Mouse (Mus musculus): Measurements from ENCODE around the gene Gm28053. TPM values are rescaled to one million over a fixed set of nuclear protein-coding genes. Genes with fewer than 3 reads are reported as not detected.

Gm28053 gene
- polyA plus RNA-seq, 1 experiment from 2014 or later = 1.00 TPM

DNA sequence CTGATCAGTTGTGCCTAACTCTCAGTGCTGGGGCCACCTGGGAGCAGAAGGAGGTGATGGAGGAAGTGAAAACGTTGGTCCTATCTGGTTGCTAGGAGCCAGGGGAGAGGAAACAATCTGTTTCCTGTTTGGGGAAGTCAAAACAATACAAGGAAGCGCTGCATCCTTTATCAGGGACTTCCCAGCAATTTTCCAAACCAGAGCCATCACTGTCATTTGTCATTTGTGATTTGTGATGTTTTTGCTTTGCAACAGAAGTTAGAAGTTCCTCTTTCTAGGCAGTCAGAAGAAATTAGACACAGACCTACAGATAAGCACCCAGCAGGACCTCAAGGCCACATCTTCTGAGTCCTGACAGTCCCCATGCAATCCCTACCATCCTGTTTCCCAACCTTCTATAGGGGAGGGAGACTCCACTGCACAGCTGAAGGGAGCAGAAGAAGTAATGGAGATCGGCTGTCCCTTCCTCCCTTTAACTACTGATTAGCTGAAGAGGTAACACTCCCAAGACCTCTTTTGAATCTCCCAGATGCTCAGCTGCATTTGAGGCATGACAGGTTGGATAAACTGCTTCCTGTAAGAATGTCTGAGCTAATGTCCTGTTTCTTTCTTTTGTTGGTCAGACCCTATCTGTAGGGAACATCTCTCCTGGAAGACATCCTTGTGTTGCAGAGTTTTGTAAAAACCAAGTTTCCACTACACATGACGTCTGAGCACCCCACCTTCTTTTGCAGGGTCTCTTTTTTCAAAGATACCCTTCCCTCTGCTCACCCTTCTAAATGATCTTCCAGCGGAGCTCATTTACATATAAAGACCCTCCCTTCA, 17.9 kb upstream of the Gm28053 start:
- DNase-seq (no peak), ATAC-seq (ENCODE audit: low FRiP score, low TSS enrichment) (no peak)
- no peak overlapping the region for H3K4me2 ChIP-seq (ENCODE audit: low read length)
- no peaks in the 10 kb centered on the region for H3K4me1 ChIP-seq (ENCODE audit: control insufficient read depth, insufficient read depth, low read length)
- no peak overlapping the region for H3K4me3 ChIP-seq (replicated peaks; ENCODE audit: low read depth, low read length)
- no peak overlapping the region for H3K27ac ChIP-seq (replicated peaks; ENCODE audit: low read depth, low read length)
- 64% methylated on average over 5 of the region's 5 CpGs for whole genome bisulfite sequencing
- no peaks in the 10 kb centered on the region for H3K36me3 ChIP-seq (ENCODE audit: control insufficient read depth, insufficient read depth, low read length)
- H3K27me3 ChIP-seq (ENCODE audit: control insufficient read depth, insufficient read depth, low read length) = no peaks in the 10 kb centered on the region
- H3K9ac ChIP-seq (replicated peaks; ENCODE audit: low read length) = no peak overlapping the region
- H3K9me3 ChIP-seq (ENCODE audit: control insufficient read depth, low read length) = no peaks in the 10 kb centered on the region

DNA sequence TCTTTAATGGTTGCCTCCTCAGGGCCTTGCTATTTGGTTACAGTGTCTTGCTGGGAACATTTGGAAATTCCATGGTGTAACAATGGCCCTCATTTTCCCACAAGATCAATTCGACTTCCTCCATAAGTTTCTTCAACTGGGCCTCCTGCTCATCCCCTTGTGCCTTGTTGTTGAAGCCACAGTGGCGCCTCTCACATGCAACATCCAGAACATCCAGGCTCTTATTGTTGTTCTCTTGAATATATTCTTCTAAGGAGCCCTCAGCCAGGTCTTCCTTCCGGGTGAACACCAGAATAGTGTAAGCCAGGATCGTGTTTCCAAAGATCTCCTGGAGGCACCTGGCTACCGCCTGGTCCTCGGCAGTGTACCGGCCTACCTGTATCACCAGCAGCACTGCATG, 16.3 kb upstream of the Gm28053 start:
- no peak overlapping the region for H3K4me3 ChIP-seq (replicated peaks; ENCODE audit: low read depth, low read length)
- H3K27ac ChIP-seq (replicated peaks; ENCODE audit: low read depth, low read length) = no peak overlapping the region
- 89% methylated on average over 7 of the region's 7 CpGs for WGBS
- ATAC-seq (ENCODE audit: low FRiP score, low TSS enrichment) (no peak), DNase-seq (no peak)
- H3K36me3 ChIP-seq (ENCODE audit: control insufficient read depth, insufficient read depth, low read length) = no peaks in the 10 kb centered on the region
- no peak overlapping the region for H3K9ac ChIP-seq (replicated peaks; ENCODE audit: low read length)
- no peak overlapping the region for H3K4me2 ChIP-seq (ENCODE audit: low read length)
- H3K27me3 ChIP-seq (ENCODE audit: control insufficient read depth, insufficient read depth, low read length) = no peaks in the 10 kb centered on the region
- no peaks in the 10 kb centered on the region for H3K4me1 ChIP-seq (ENCODE audit: control insufficient read depth, insufficient read depth, low read length)
- H3K9me3 ChIP-seq (ENCODE audit: control insufficient read depth, low read length) = no peaks in the 10 kb centered on the region

- Histone ChIP-seq H3K9me3 (ENCODE audit: control insufficient read depth, low read length) (no peaks in the 10 kb centered on the region), H3K36me3 (ENCODE audit: control insufficient read depth, insufficient read depth, low read length) (no peaks in the 10 kb centered on the region), H3K4me3 (replicated peaks; ENCODE audit: low read depth, low read length) (no peak overlapping the region), H3K9ac (replicated peaks; ENCODE audit: low read length) (no peak overlapping the region), H3K4me1 (ENCODE audit: control insufficient read depth, insufficient read depth, low read length) (no peaks in the 10 kb centered on the region), H3K27ac (replicated peaks; ENCODE audit: low read depth, low read length) (no peak overlapping the region), H3K4me2 (ENCODE audit: low read length) (no peak overlapping the region), H3K27me3 (ENCODE audit: control insufficient read depth, insufficient read depth, low read length) (no peaks in the 10 kb centered on the region)
- WGBS = 77% methylated on average over 5 of the region's 5 CpGs
- DNase-seq (no peak), ATAC-seq (ENCODE audit: low FRiP score, low TSS enrichment) (no peak)
These were observed 15.8 kb upstream of the Gm28053 start for GRCm38 (mm10) chr6:48702601-48703000.

DNA sequence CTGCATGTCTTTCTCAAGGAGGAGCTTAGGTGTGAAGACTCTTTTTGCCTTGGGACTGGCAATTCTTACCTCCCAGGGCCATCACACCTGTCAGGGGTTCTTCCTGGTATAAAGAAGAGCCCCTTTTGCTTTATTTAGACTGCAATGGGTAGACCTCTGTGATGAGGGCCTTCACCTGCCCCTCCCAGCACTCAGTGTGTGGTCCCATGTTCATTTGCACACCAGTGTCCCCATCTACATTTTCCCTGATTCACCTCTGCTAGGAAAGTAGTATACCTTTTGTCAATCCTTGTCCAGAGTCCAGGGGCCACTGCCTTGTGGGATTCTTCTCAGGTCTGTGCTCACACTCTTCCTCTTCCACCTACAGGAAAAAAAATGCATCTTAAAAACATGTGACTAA, 14.3 kb upstream of the Gm28053 start:
- H3K9ac ChIP-seq (replicated peaks; ENCODE audit: low read length) = no peak overlapping the region
- H3K4me2 ChIP-seq (ENCODE audit: low read length) = no peak overlapping the region
- DNase-seq (no peak), ATAC-seq (ENCODE audit: low FRiP score, low TSS enrichment) (no peak)
- no peaks in the 10 kb centered on the region for H3K27me3 ChIP-seq (ENCODE audit: control insufficient read depth, insufficient read depth, low read length)
- H3K9me3 ChIP-seq (ENCODE audit: control insufficient read depth, low read length) = no peaks in the 10 kb centered on the region
- H3K4me1 ChIP-seq (ENCODE audit: control insufficient read depth, insufficient read depth, low read length) = no peaks in the 10 kb centered on the region
- H3K27ac ChIP-seq (replicated peaks; ENCODE audit: low read depth, low read length) = no peak overlapping the region
- no peaks in the 10 kb centered on the region for H3K36me3 ChIP-seq (ENCODE audit: control insufficient read depth, insufficient read depth, low read length)
- H3K4me3 ChIP-seq (replicated peaks; ENCODE audit: low read depth, low read length) = no peak overlapping the region

GRCm38 (mm10) chr6:48706130-48706529, 12.3 kb upstream of the Gm28053 start:
- Histone ChIP-seq H3K27me3 (ENCODE audit: control insufficient read depth, insufficient read depth, low read length) (no peaks in the 10 kb centered on the region), H3K4me1 (ENCODE audit: control insufficient read depth, insufficient read depth, low read length) (no peaks in the 10 kb centered on the region), H3K4me2 (ENCODE audit: low read length) (no peak overlapping the region), H3K9me3 (ENCODE audit: control insufficient read depth, low read length) (no peaks in the 10 kb centered on the region), H3K36me3 (ENCODE audit: control insufficient read depth, insufficient read depth, low read length) (no peaks in the 10 kb centered on the region), H3K9ac (replicated peaks; ENCODE audit: low read length) (no peak overlapping the region), H3K4me3 (replicated peaks; ENCODE audit: low read depth, low read length) (no peak overlapping the region), H3K27ac (replicated peaks; ENCODE audit: low read depth, low read length) (no peak overlapping the region)
- no peak for DNase-seq
- ATAC-seq (ENCODE audit: low FRiP score, low TSS enrichment) = no peak
- WGBS = 40% methylated on average over 3 of the region's 3 CpGs

- Histone ChIP-seq H3K4me3 (replicated peaks; ENCODE audit: low read depth, low read length) (no peak overlapping the region), H3K4me1 (ENCODE audit: control insufficient read depth, insufficient read depth, low read length) (no peaks in the 10 kb centered on the region)
- WGBS = 89% methylated on average over 4 of the region's 4 CpGs
These were observed 1.9 kb downstream of the Gm28053 start for GRCm38 (mm10) chr6:48720326-48720725.

GRCm38 (mm10) chr6:48723468-48723867, 5.1 kb downstream of the Gm28053 start:
- Histone ChIP-seq H3K4me2 (ENCODE audit: low read length) (no peak overlapping the region), H3K9me3 (ENCODE audit: control insufficient read depth, low read length) (no peaks in the 10 kb centered on the region), H3K4me3 (replicated peaks; ENCODE audit: low read depth, low read length) (no peak overlapping the region), H3K9ac (replicated peaks; ENCODE audit: low read length) (no peak overlapping the region), H3K27ac (replicated peaks; ENCODE audit: low read depth, low read length) (no peak overlapping the region), H3K36me3 (ENCODE audit: control insufficient read depth, insufficient read depth, low read length) (no peaks in the 10 kb centered on the region), H3K4me1 (ENCODE audit: control insufficient read depth, insufficient read depth, low read length) (0 out of 2 replicates have a peak, but pooled peaks cover 4% of the 10 kb centered on the region), H3K27me3 (ENCODE audit: control insufficient read depth, insufficient read depth, low read length) (no peaks in the 10 kb centered on the region)
- DNase-seq (no peak), ATAC-seq (ENCODE audit: low FRiP score, low TSS enrichment) (no peak)
- WGBS = 88% methylated on average over 8 of the region's 8 CpGs

More at GRCm38 (mm10) chr6:48720326-48720725, 1.9 kb downstream of the Gm28053 start:
- no peak overlapping the region for H3K27ac ChIP-seq (replicated peaks; ENCODE audit: low read depth, low read length)
- H3K27me3 ChIP-seq (ENCODE audit: control insufficient read depth, insufficient read depth, low read length) = no peaks in the 10 kb centered on the region
- ATAC-seq (ENCODE audit: low FRiP score, low TSS enrichment) = no peak
- no peak overlapping the region for H3K9ac ChIP-seq (replicated peaks; ENCODE audit: low read length)
- H3K36me3 ChIP-seq (ENCODE audit: control insufficient read depth, insufficient read depth, low read length) = no peaks in the 10 kb centered on the region
- H3K9me3 ChIP-seq (ENCODE audit: control insufficient read depth, low read length) = no peaks in the 10 kb centered on the region
- no peak for DNase-seq
- H3K4me2 ChIP-seq (ENCODE audit: low read length) = no peak overlapping the region

GRCm38 (mm10) chr6:48725476-48725875, 7.1 kb downstream of the Gm28053 start:
- ATAC-seq (ENCODE audit: low FRiP score, low TSS enrichment) = no peak
- Histone ChIP-seq H3K9me3 (ENCODE audit: control insufficient read depth, low read length) (no peaks in the 10 kb centered on the region), H3K4me3 (replicated peaks; ENCODE audit: low read depth, low read length) (no peak overlapping the region), H3K27me3 (ENCODE audit: control insufficient read depth, insufficient read depth, low read length) (no peaks in the 10 kb centered on the region), H3K4me1 (ENCODE audit: control insufficient read depth, insufficient read depth, low read length) (0 out of 2 replicates have a peak, but pooled peaks cover 4% of the 10 kb centered on the region), H3K36me3 (ENCODE audit: control insufficient read depth, insufficient read depth, low read length) (no peaks in the 10 kb centered on the region), H3K4me2 (ENCODE audit: low read length) (no peak overlapping the region), H3K27ac (replicated peaks; ENCODE audit: low read depth, low read length) (no peak overlapping the region), H3K9ac (replicated peaks; ENCODE audit: low read length) (no peak overlapping the region)
- 0% methylated on average over 1 of the region's 1 CpGs for WGBS
- peak; percentile 31 for DNase-seq

- DNase-seq (no peak), ATAC-seq (ENCODE audit: low FRiP score, low TSS enrichment) (no peak)
- H3K4me3 ChIP-seq (replicated peaks; ENCODE audit: low read depth, low read length) = no peak overlapping the region
- H3K9me3 ChIP-seq (ENCODE audit: control insufficient read depth, low read length) = no peaks in the 10 kb centered on the region
- 94% methylated on average over 5 of the region's 5 CpGs for WGBS
- H3K27me3 ChIP-seq (ENCODE audit: control insufficient read depth, insufficient read depth, low read length) = no peaks in the 10 kb centered on the region
- no peak overlapping the region for H3K4me2 ChIP-seq (ENCODE audit: low read length)
- no peak overlapping the region for H3K9ac ChIP-seq (replicated peaks; ENCODE audit: low read length)
- no peak overlapping the region for H3K27ac ChIP-seq (replicated peaks; ENCODE audit: low read depth, low read length)
- 0 out of 2 replicates have a peak, but pooled peaks cover 4% of the 10 kb centered on the region for H3K4me1 ChIP-seq (ENCODE audit: control insufficient read depth, insufficient read depth, low read length)
- no peaks in the 10 kb centered on the region for H3K36me3 ChIP-seq (ENCODE audit: control insufficient read depth, insufficient read depth, low read length)
These were observed 9.4 kb downstream of the Gm28053 start for GRCm38 (mm10) chr6:48727761-48728160.

Measured in midbrain, embryonic 14.5 days (tissue).